20 mouse cellular contexts compared by ENCODE assay signal in the genomic region with DNA sequence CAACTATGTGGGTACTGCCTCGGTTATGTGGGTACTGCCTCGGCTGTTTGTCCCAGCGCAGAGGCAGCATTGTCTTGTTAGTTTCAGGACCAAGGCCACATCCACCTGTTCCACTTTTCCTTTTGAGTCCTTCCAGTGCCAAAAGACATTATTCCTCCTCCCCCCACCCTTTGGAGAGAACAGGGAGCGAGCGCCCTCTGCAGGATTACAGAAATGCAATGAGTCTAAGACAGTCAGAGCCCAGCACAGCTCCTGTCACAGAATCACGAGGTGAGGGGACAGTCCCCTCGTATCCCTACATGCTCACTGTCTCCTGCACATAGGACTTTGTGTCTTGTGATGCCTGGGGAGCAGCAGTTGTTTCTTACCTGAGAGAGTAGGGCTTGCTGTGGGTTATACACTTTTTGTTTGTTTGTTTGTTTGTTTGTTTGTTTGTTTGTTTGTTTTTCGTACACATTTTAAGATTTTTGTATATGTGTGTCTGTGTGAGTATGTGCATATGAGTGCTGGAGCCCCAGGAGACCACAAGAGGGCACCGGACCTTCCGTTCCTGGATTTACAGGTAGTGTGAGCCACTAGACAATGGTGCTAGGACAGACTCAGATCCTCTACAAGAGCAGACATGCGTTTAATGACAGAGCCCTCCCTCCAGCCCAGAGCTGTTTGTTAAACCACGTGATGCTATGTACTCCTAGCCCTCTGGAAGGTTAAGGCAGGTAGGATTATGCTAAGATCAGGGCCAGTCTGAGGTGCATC. TPM values are rescaled to one million over a fixed set of nuclear protein-coding genes. Genes with fewer than 3 reads are reported as not detected.
DNase-seq lines count a peak whose midpoint lies in the region; ATAC-seq and TF ChIP-seq lines count a peak whose summit lies in the region.
"Had no signal": no experiment of that assay in that cellular context is flagged by ENCODE, and none has a peak within 500 bp of the region (broad histone marks: within the 10 kb centered on the region; RNA-seq: fewer than 3 reads in every experiment).

No protein-coding gene starts in this region.

- H3K27me3 ChIP-seq in heart, postnatal 0 days (ENCODE audit: control insufficient read depth, insufficient read depth, low read length): no peaks in the 10 kb centered on the region
- no peaks in the 10 kb centered on the region for H3K27me3 ChIP-seq in heart, embryonic 11.5 days (ENCODE audit: control insufficient read depth, insufficient read depth, low read length)
- H3K27me3 ChIP-seq in lung, postnatal 0 days (replicated peaks; ENCODE audit: insufficient read depth, low read length): no peaks in the 10 kb centered on the region
- H3K27me3 ChIP-seq: hindbrain, embryonic 12.5 days had no signal

- no peaks in the 10 kb centered on the region for H3K9me3 ChIP-seq in heart, postnatal 0 days (replicated peaks; ENCODE audit: control insufficient read depth, low read length)
- no peaks in the 10 kb centered on the region for H3K9me3 ChIP-seq in heart, embryonic 11.5 days (replicated peaks; ENCODE audit: control insufficient read depth, low read length)
- H3K9me3 ChIP-seq in lung, postnatal 0 days (ENCODE audit: low read length): no peaks in the 10 kb centered on the region
- H3K9me3 ChIP-seq: hindbrain, embryonic 12.5 days; midbrain, embryonic 10.5 days had no signal

- no peak overlapping the region for H3K4me3 ChIP-seq in heart, postnatal 0 days (ENCODE audit: low read depth, low read length)
- no peak overlapping the region for H3K4me3 ChIP-seq in heart, embryonic 11.5 days (ENCODE audit: low read depth, low read length)
- H3K4me3 ChIP-seq in lung, postnatal 0 days (ENCODE audit: low read depth, low read length): no peak overlapping the region
- H3K4me3 ChIP-seq: hindbrain, embryonic 12.5 days; midbrain, embryonic 10.5 days had no signal

- no peak for TF ChIP-seq EP300 in heart, postnatal 0 days (IDR thresholded peaks at IDR 0.05; ENCODE audit: low read depth)
- TF ChIP-seq EP300 in lung, postnatal 0 days (IDR thresholded peaks at IDR 0.05): no peak

- DNase-seq in heart, postnatal 0 days (ENCODE audit: low spot score): no peak
- no peak for DNase-seq in lung, postnatal 0 days (ENCODE audit: low spot score)
- no peak for DNase-seq in lung, postnatal 36 days
- peak; percentile 97 for DNase-seq in R1 (ENCODE audit: low read depth, low spot score)
- DNase-seq in adrenal gland, postnatal 36 days: no peak
- no peak for DNase-seq in left cerebral cortex, postnatal 4 days
- DNase-seq: adrenal gland, postnatal 25 days; cerebellum, adult 18-20 months; cerebellum, postnatal 25 days; embryo, embryonic 11 days; kidney, postnatal 10 days; liver; lung, adult 18-20 months; right cerebral cortex, postnatal 4 days had no signal

- no peaks in the 10 kb centered on the region for H3K36me3 ChIP-seq in heart, postnatal 0 days (replicated peaks; ENCODE audit: control insufficient read depth, insufficient read depth, low read length)
- H3K36me3 ChIP-seq in heart, embryonic 11.5 days (ENCODE audit: control insufficient read depth, insufficient read depth, low read length): 0 out of 2 replicates have a peak, but pooled peaks cover 7% of the 10 kb centered on the region
- H3K36me3 ChIP-seq in lung, postnatal 0 days (ENCODE audit: insufficient read depth, low read length): no peaks in the 10 kb centered on the region

- ATAC-seq in heart, postnatal 0 days (ENCODE audit: insufficient read depth, low read depth): no peak
- ATAC-seq in heart, embryonic 11.5 days (replicated peaks; ENCODE audit: insufficient number of reproducible peaks, low FRiP score, low TSS enrichment): no peak
- no peak for ATAC-seq in lung, postnatal 0 days
- ATAC-seq: forebrain, embryonic 16.5 days; intestine, embryonic 16.5 days had no signal

- H3K27ac ChIP-seq in heart, postnatal 0 days (ENCODE audit: low read depth): no peak overlapping the region
- H3K27ac ChIP-seq in heart, embryonic 11.5 days (ENCODE audit: low read depth, low read length): no peak overlapping the region
- H3K27ac ChIP-seq in lung, postnatal 0 days (ENCODE audit: low read length): no peak overlapping the region
- H3K27ac ChIP-seq: hindbrain, embryonic 12.5 days; midbrain, embryonic 10.5 days; stomach, postnatal 0 days had no signal

- 86% methylated on average over 12 of the region's 12 CpGs for WGBS in heart, postnatal 0 days
- 88% methylated on average over 12 of the region's 12 CpGs for WGBS in heart, embryonic 11.5 days (ENCODE audit: insufficient replicate concordance)
- 89% methylated on average over 12 of the region's 12 CpGs for WGBS in lung, postnatal 0 days

- TF ChIP-seq CTCF in heart, postnatal 0 days (IDR thresholded peaks at IDR 0.05; ENCODE audit: low read depth): peak; percentile 30
- peak; percentile 50 for TF ChIP-seq CTCF in lung, postnatal 0 days (IDR thresholded peaks at IDR 0.05)

- intact Hi-C loops in left cerebral cortex, postnatal 4 days (cut with DNase I): no loop called here

- no peak overlapping the region for H3K4me2 ChIP-seq in heart, postnatal 0 days (ENCODE audit: low read depth, low read length)
- H3K4me2 ChIP-seq in heart, embryonic 11.5 days: no peak overlapping the region
- no peak overlapping the region for H3K4me2 ChIP-seq in lung, postnatal 0 days (replicated peaks; ENCODE audit: low read depth, low read length)
- H3K4me2 ChIP-seq: hindbrain, embryonic 12.5 days had no signal

- peaks cover 35% of the 10 kb centered on the region for H3K4me1 ChIP-seq in heart, postnatal 0 days (ENCODE audit: control insufficient read depth, insufficient read depth)
- peaks cover 33% of the 10 kb centered on the region for H3K4me1 ChIP-seq in heart, embryonic 11.5 days (ENCODE audit: control insufficient read depth, insufficient read depth, low read length)
- peaks cover 18% of the 10 kb centered on the region; the same call in 1 of the 2 replicates for H3K4me1 ChIP-seq in lung, postnatal 0 days (ENCODE audit: insufficient read depth, low read depth, low read length)

- H3K9ac ChIP-seq in heart, postnatal 0 days (replicated peaks; ENCODE audit: low read depth, low read length): no peak overlapping the region
- H3K9ac ChIP-seq in heart, embryonic 11.5 days (ENCODE audit: low read depth, low read length): no peak overlapping the region
- H3K9ac ChIP-seq in lung, postnatal 0 days (replicated peaks; ENCODE audit: low read depth): no peak overlapping the region
- H3K9ac ChIP-seq: hindbrain, embryonic 12.5 days had no signal

RNA-seq across cellular contexts. Expression of gene Ppp2r5c, which starts 43.2 kb away (rescaled TPM):
- 103 and 104 TPM in 2 replicates for total RNA-seq in heart, postnatal 0 days (2014; rRNA removed; ENCODE audit: low replicate concordance)
- polyA plus RNA-seq in heart, postnatal 0 days (2015; fragmentation: Nextera tagmentation; extraction: Ambion mirVana): 108 and 118 TPM in 2 replicates
- polyA plus RNA-seq in heart, embryonic 11.5 days (2014; fragmentation: Nextera tagmentation; extraction: Ambion mirVana): 137 and 139 TPM in 2 replicates
- polyA plus RNA-seq in lung, postnatal 0 days (2015; fragmentation: Nextera tagmentation; extraction: Ambion mirVana): 102 and 105 TPM in 2 replicates
- 100 to 1,000 TPM; 104 to 114 TPM for total RNA-seq in adrenal gland, postnatal 36 days (2021)
- 100 to 1,000 TPM; 201 to 210 TPM for total RNA-seq in left cerebral cortex, postnatal 4 days (2021)
